Mouse (Mus musculus) cortical plate, adult 2 months (tissue): ENCODE measurements around the gene Mamdc4.

ENCODE experiments used
- CTCF ChIP-seq: fragments of 200-500 bp; IDR thresholded peaks from 2 replicates; pipeline ENCODE4 v1.5.1; 2011; ENCODE audit warnings: mild to moderate bottlenecking, control low read depth, low read length; ENCODE audit not compliant: insufficient read depth; ENCODE audit errors: extremely low read depth
- POLR2A ChIP-seq: fragments of 200-500 bp; IDR thresholded peaks from 2 replicates; pipeline ENCODE4 v1.6.1; 2011; ENCODE audit warnings: mild to moderate bottlenecking, low read length, control low read depth; ENCODE audit not compliant: insufficient read depth; ENCODE audit errors: extremely low read depth

DNA sequence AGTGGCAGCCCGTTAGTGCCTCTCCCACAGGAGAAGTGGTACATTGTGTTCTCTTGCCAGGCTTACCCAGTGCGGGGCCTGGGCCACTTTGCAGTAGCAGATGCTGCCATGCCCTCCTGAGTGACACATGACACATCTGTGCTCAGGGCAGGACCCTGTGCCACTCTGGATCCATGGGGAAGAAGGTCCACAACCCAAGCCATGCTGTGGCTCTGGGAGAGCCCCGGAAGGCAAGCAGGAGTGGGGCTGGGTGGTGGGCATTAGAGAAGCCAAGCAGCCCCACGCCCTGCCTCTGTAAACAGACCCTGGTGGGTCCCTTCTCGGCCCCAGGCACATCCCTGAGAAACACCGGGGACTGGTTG lies 8.5 kb upstream of the Mamdc4 start:
- TF ChIP-seq CTCF: no peak
- no peak for TF ChIP-seq POLR2A
